ENCODE assay signal across 8 mouse cellular contexts in the genomic region with DNA sequence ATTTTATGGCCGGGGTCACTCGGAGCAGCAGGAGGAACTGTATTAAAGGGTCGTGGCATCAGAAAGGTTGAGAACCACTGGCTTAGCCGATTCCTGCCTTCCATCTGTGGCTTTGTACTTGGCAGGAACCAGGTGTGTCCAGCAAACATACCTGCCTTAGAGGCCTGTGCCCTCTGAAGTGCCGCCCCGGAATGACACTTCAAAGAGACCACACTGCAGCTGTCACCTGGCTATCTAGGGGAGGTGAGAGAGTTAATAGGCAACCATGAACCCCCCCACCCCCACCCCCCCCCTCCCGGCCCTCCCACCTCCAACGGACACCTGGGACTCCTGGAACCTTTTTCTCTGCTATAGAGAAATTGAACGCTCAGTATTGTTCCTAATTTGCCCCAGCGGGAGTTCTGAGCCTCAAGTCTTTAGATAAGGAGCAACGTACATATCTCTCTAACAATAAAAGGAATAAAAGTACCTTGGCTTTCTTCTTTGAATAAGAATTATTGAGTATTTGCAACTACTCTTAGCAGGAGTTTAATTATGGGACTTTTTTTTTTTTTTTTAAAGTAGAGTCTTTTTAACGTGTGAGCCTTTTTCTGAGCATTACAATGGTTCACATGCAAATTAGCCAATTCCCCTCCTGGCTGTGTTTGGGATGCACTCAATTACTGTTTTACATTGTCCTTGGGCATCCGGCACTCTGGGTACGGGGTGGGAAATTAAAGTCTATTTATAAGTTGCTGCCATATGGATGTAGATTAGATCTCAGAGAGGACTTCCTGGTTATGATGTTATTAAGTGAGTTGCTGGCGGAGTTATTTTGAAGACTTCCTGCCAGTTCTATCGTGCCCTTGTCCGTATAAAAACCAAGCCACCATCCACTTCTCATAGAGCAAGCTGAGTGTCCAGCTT. TPM values are rescaled to one million over a fixed set of nuclear protein-coding genes. Genes with fewer than 3 reads are reported as not detected.
DNase-seq lines count a peak whose midpoint lies in the region; ATAC-seq lines count a peak whose summit lies in the region.

No protein-coding gene starts in this region.

- H3K27ac ChIP-seq in heart, embryonic 13.5 days (replicated peaks) = peak overlapping the region; percentile 77
- H3K27ac ChIP-seq in midbrain, embryonic 14.5 days (replicated peaks; ENCODE audit: low read depth, low read length) = 0 out of 2 replicates have a peak overlapping the region, but pooled peaks have one; percentile 6
- no peak overlapping the region for H3K27ac ChIP-seq in midbrain, embryonic 10.5 days (replicated peaks)
- H3K27ac ChIP-seq in hindbrain, embryonic 13.5 days = no peak overlapping the region

- no peak overlapping the region for H3K4me3 ChIP-seq in heart, embryonic 13.5 days
- no peak overlapping the region for H3K4me3 ChIP-seq in midbrain, embryonic 14.5 days (replicated peaks; ENCODE audit: low read depth, low read length)
- H3K4me3 ChIP-seq in midbrain, embryonic 10.5 days = no peak overlapping the region
- no peak overlapping the region for H3K4me3 ChIP-seq in hindbrain, embryonic 13.5 days

- no peak overlapping the region for H3K9ac ChIP-seq in heart, embryonic 13.5 days
- H3K9ac ChIP-seq in midbrain, embryonic 14.5 days (replicated peaks; ENCODE audit: low read length) = no peak overlapping the region
- no peak overlapping the region for H3K9ac ChIP-seq in hindbrain, embryonic 13.5 days

- no peaks in the 10 kb centered on the region for H3K27me3 ChIP-seq in heart, embryonic 13.5 days (replicated peaks)
- no peaks in the 10 kb centered on the region for H3K27me3 ChIP-seq in midbrain, embryonic 14.5 days (ENCODE audit: control insufficient read depth, insufficient read depth, low read length)
- no peaks in the 10 kb centered on the region for H3K27me3 ChIP-seq in midbrain, embryonic 10.5 days (ENCODE audit: low read depth, poor library complexity, severe bottlenecking)
- no peaks in the 10 kb centered on the region for H3K27me3 ChIP-seq in hindbrain, embryonic 13.5 days

- H3K4me1 ChIP-seq in heart, embryonic 13.5 days = peaks cover 31% of the 10 kb centered on the region
- H3K4me1 ChIP-seq in midbrain, embryonic 14.5 days (ENCODE audit: control insufficient read depth, insufficient read depth, low read length) = peaks cover 6% of the 10 kb centered on the region; the same call in 1 of the 2 replicates
- peaks cover 10% of the 10 kb centered on the region for H3K4me1 ChIP-seq in midbrain, embryonic 10.5 days
- peaks cover 13% of the 10 kb centered on the region for H3K4me1 ChIP-seq in hindbrain, embryonic 13.5 days (replicated peaks)

- 54% methylated on average over 17 of the region's 17 CpGs for WGBS in heart, embryonic 13.5 days
- WGBS in midbrain, embryonic 14.5 days = 55% methylated on average over 17 of the region's 17 CpGs
- WGBS in midbrain, embryonic 10.5 days = 77% methylated on average over 17 of the region's 17 CpGs
- WGBS in hindbrain, embryonic 13.5 days = 59% methylated on average over 17 of the region's 17 CpGs

- peak overlapping the region; percentile 42 for H3K4me2 ChIP-seq in heart, embryonic 13.5 days
- H3K4me2 ChIP-seq in midbrain, embryonic 14.5 days (ENCODE audit: low read length) = no peak overlapping the region
- H3K4me2 ChIP-seq in hindbrain, embryonic 13.5 days = no peak overlapping the region

- ATAC-seq in heart, embryonic 13.5 days (ENCODE audit: extremely low read depth, insufficient number of reproducible peaks, low FRiP score, low TSS enrichment) = no peak
- no peak for ATAC-seq in midbrain, embryonic 14.5 days (ENCODE audit: low FRiP score, low TSS enrichment)
- peak; percentile 48; the same call in 1 of the 2 replicates for ATAC-seq in megakaryocyte-erythroid progenitor cell, adult 5-6 weeks (replicated peaks; ENCODE audit: low FRiP score, low TSS enrichment, poor library complexity, severe bottlenecking)
- no peak for ATAC-seq in hindbrain, embryonic 13.5 days (ENCODE audit: low FRiP score)

- DNase-seq in heart, adult 8-10 months (ENCODE audit: low spot score) = no peak
- peak; percentile 30 for DNase-seq in midbrain, embryonic 14.5 days
- DNase-seq in midbrain, embryonic 10.5 days (ENCODE audit: low spot score) = no peak
- DNase-seq in left cerebral cortex, adult 9 months (ENCODE audit: low spot score in 2 of 2) = no peak
- DNase-seq in layer of hippocampus, adult 11-12 months (ENCODE audit: low spot score) = no peak

- no peaks in the 10 kb centered on the region for H3K36me3 ChIP-seq in heart, embryonic 13.5 days
- H3K36me3 ChIP-seq in midbrain, embryonic 14.5 days (ENCODE audit: control insufficient read depth, insufficient read depth, low read length) = no peaks in the 10 kb centered on the region
- H3K36me3 ChIP-seq in midbrain, embryonic 10.5 days = no peaks in the 10 kb centered on the region
- H3K36me3 ChIP-seq in hindbrain, embryonic 13.5 days = no peaks in the 10 kb centered on the region

- H3K9me3 ChIP-seq in heart, embryonic 13.5 days = no peaks in the 10 kb centered on the region
- H3K9me3 ChIP-seq in midbrain, embryonic 14.5 days (ENCODE audit: control insufficient read depth, low read length) = no peaks in the 10 kb centered on the region
- H3K9me3 ChIP-seq in midbrain, embryonic 10.5 days (replicated peaks) = no peaks in the 10 kb centered on the region
- no peaks in the 10 kb centered on the region for H3K9me3 ChIP-seq in hindbrain, embryonic 13.5 days

RNA-seq across cellular contexts. Expression of a gene that starts 53.5 kb away (rescaled TPM):
- polyA plus RNA-seq in heart, embryonic 13.5 days (2015; fragmentation: Nextera tagmentation; extraction: Ambion mirVana) = 23.9 and 24.8 TPM in 2 replicates
- 10 to 100 TPM; 10.5 to 18.1 (median 12.4) TPM for total RNA-seq in heart, adult 8-10 months (2022)
- polyA plus RNA-seq in midbrain, embryonic 14.5 days (2014; fragmentation: Nextera tagmentation; extraction: Ambion mirVana) = 27.9 and 33.2 TPM in 2 replicates
- 15.1 and 17.3 TPM in 2 replicates for polyA plus RNA-seq in midbrain, embryonic 10.5 days (2016; fragmentation: Nextera tagmentation; extraction: Ambion mirVana)
- total RNA-seq in megakaryocyte-erythroid progenitor cell, adult 5-6 weeks (2014; fragmentation: Nextera tagmentation) = 0.31 TPM in 1 of 2 replicates, not detected in the other
- 1.5 and 5.7 TPM in 2 replicates for total RNA-seq in megakaryocyte-erythroid progenitor cell, adult 5-6 weeks (2017)
- polyA plus RNA-seq in hindbrain, embryonic 13.5 days (2015; fragmentation: Nextera tagmentation; extraction: Ambion mirVana) = 65.6 and 70.9 TPM in 2 replicates

Comparison
In these comparisons a context has a peak if more than half of its experiments do, and no peak if none do; other contexts are left out.
1. H3K27ac ChIP-seq: peak in heart, embryonic 13.5 days (single experiment) and midbrain, embryonic 14.5 days (single experiment); none in midbrain, embryonic 10.5 days (single experiment) and hindbrain, embryonic 13.5 days (single experiment).